Mouse (Mus musculus) B cell, adult 2 months (primary cell): ENCODE results near the gene Tmem230.
A peak's percentile ranks its signal among the peaks of the same experiment; 100 is the strongest.
"Not testable (repeated sequence)": the region's sequence is repeated elsewhere in the genome, so short reads cannot be mapped to it uniquely, and the experiment has no call there.

ENCODE experiments used
- DNase-seq, 2 experiments: peaks; one replicate each; pipeline ENCODE4 v3.0.0; 2022

The Tmem230 gene

GRCm38 (mm10) chr2:132247539-132248313, at the start of gene Tmem230:
Gene Tmem230 (minus strand): TSS chr2:132247807.
- DNase-seq = peak; percentile 96

DNA sequence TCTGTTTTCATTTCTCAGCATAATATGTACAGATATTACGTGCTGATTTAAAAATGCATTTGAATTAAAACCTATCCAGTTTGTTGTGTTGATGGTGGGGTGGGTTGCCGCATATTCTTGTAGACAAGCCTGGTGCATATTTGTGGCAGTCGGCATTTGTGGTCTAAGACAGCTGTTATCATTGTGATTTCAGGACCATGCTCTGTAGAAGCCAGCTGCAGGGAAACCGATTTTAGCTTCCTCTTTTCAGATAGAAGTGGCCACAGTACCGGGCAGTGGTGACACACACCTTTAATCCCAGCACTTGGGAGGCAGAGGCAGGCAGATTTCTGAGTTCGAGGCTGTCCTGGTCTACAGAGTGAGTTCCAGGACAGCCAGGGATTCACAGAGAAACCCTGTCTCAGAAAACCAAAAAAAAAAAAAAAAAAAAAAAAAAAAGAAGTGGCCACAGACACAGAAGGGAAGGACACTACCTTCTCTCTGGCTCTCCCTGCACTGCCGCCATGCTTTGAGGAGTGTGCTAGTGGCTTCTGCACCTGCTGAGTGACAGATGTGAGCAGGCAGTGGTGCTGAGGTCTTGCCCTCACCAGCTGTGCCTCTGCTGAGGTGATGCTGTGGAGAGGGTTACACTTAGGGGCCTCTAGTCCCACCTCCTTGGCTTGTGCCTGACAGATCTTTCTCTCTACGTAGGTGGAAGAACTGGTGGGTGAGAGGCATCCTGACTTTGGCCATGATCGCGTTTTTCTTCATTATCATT, 46.3 kb upstream of the Tmem230 start:
- no peak for DNase-seq

- DNase-seq = no peak
These were observed 44.5 kb upstream of the Tmem230 start for GRCm38 (mm10) chr2:132292083-132292482.

GRCm38 (mm10) chr2:132291265-132291664, 43.7 kb upstream of the Tmem230 start:
- DNase-seq = no peak

GRCm38 (mm10) chr2:132290808-132291207, 43.2 kb upstream of the Tmem230 start:
- DNase-seq = no peak

DNA sequence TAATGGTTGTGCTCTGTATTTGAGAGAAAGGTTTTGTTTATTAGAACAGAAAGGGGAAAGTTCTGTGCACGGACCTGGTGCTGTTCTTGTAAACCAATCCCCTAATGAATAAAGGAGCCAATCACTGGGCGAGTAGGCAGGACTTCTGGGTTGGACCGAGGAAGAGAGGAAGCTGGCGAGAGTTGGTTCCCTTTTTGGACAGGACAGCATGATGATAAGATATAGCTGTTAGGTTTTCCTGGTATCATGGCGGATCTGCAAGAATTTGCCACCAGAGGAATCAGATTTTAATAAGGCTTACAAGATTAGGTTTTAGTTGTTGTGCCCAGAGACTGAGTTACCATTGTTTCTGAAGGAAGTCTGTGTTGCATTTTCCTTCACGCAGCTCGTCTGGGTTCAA, 41.6 kb upstream of the Tmem230 start:
- DNase-seq = not testable (repeated sequence)

- DNase-seq = no peak
These were observed 38.9 kb upstream of the Tmem230 start for GRCm38 (mm10) chr2:132286376-132287076.

DNA sequence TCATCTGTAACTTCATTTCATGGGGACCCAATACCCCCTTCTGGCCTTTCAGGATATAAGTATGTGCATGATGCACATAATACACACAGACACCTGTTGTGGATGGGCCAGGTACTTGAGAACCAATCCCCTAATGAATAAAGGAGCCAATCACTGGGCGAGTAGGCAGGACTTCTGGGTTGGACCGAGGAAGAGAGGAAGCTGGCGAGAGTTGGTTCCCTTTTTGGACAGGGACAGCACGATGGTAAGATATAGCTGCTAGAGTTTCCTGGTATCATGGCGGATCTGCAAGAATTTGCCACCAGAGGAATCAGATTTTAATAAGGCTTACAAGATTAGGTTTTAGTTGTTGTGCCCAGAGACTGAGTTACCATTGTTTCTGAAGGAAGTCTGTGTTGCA, 38.1 kb upstream of the Tmem230 start:
- DNase-seq = not testable (repeated sequence)

- no peak for DNase-seq
These were observed 37.0 kb upstream of the Tmem230 start for GRCm38 (mm10) chr2:132284492-132285139.

- no peak for DNase-seq
These were observed 35.8 kb upstream of the Tmem230 start for GRCm38 (mm10) chr2:132283236-132284070.

- DNase-seq = no peak
These were observed 35.0 kb upstream of the Tmem230 start for GRCm38 (mm10) chr2:132282453-132283174.

DNA sequence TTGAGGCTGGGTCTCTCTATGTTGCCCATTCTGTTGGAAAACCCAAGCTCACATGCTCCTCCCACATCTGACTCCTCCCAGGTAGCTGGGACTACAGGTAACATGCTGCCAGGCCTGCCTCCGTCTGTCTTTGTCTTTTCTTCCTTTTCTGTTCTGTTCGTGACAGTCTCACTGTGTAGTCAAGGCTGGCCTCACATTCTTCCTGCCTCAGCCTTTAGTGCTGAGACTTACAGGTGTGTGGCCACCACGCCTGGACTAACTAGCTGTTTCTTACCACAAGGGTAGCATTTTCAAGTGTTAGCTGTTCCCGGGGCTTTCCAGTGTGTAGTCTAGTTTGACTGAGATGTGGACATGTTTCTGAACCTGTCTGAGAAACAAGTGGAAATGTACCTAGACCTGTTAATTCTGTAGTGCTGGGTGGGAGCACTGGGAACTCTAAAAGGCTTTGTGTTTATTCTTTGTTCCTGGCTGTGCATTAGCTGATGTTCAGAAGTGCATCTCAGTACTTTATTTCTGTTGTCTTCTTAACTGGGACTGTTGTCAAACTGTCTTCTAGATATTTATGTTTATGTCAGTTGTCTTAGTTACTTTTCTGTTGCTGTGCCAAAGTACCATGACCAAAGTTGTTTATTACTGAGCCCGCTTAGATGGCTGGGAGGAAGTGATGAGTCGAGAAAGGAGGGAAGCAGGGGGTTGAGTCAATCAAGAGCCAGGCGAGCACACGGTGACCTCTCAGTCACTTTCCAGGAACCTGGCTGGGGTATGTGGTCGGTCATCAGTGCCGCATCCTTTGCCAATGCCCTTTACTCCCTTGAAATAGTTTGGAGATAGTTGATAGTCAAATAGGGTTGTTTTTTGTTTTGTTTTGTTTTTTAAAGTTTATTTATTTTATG, 34.2 kb upstream of the Tmem230 start:
- peak; percentile 66 to 70 for DNase-seq

- DNase-seq = no peak
These were observed 33.0 kb upstream of the Tmem230 start for GRCm38 (mm10) chr2:132280518-132281120.

GRCm38 (mm10) chr2:132279978-132280377, 32.4 kb upstream of the Tmem230 start:
- DNase-seq = no peak

DNA sequence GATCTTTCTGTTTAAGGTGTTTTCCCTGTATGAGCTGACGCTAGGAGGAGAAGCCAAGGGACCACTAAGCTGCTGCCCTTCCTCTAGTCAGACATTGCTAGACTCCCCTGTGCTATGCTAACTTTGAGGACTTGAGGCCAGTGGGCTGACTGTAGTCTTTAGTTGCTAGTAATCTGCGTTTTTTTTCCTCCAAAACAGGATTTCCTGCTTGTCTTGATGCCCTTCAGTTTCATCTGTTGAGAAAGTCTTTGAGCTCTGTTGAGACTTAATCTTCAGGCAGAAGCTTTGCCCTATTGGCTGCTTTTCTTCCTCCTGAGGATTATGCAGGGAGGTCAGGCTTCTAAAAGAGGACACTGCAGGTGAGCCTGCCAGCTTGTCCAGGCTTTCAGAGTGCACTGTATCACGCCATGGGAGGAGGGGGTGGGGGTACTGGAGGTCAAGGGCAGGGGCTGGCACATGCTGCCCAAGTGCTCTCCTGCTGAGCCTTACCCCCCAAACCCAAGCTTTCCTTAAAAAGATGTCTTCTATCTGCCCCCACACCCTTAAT, 31.8 kb upstream of the Tmem230 start:
- no peak for DNase-seq

GRCm38 (mm10) chr2:132278273-132278853, 30.8 kb upstream of the Tmem230 start:
- no peak for DNase-seq

- DNase-seq = no peak
These were observed 28.6 kb upstream of the Tmem230 start for GRCm38 (mm10) chr2:132276249-132276648.

DNA sequence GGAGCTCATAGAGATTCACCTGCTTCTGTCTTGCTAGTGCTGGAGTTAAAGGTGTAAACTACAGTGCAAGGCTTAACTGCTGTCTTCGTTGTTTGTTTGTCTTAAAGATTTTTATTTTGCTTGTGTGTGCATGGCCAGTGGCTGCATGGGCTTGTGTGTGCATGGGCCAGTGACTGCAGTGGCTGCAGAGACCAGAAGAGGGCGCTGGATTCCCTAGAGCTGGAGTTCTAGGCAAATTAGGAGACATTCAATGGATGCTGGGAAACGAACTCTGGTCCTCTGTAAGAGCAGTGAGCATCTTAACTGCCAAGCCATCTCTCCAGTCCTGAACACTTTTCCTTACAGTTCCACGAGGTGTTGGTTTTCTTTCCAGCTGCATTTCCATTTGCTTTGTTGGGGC, 27.9 kb upstream of the Tmem230 start:
- no peak for DNase-seq
